Mouse (Mus musculus) cerebellum, adult 2 months (tissue): Measurements from ENCODE around the gene Ctsw.

ENCODE experiments used
- CTCF ChIP-seq: fragments of 200-500 bp; IDR thresholded peaks from 2 replicates; pipeline ENCODE4 v1.5.1; 2011; ENCODE audit warnings: low read depth, mild to moderate bottlenecking, control low read depth, low read length, moderate library complexity, borderline replicate concordance; ENCODE audit not compliant: insufficient read depth
- POLR2A ChIP-seq: fragments of 200-500 bp; IDR thresholded peaks from 2 replicates; pipeline ENCODE4 v1.6.1; 2011; ENCODE audit warnings: low read length, control low read depth, borderline replicate concordance; ENCODE audit not compliant: insufficient read depth

DNA sequence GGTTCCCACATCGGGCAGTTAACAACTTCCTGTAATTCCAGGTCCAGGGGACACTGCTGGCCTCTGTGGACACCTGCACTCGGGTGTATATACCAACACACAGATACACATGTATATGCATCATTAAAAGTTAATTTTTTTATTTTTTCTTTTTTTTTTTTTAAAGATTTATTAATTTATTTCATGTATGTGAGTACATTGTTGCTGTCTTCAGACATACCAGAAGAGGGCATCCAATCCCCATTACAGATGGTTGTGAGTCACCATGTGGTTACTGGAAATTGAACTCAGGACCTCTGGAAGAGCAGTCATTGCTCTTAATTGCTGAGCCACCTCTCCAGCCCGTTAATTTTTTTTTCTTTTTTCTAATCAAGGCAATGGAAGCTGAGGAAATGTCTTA, 4.5 kb upstream of the Ctsw start:
- no peak for TF ChIP-seq POLR2A
- no peak for TF ChIP-seq CTCF
